Mouse (Mus musculus): Measurements from ENCODE around the gene Atxn7l1.

Gene Atxn7l1

DNA sequence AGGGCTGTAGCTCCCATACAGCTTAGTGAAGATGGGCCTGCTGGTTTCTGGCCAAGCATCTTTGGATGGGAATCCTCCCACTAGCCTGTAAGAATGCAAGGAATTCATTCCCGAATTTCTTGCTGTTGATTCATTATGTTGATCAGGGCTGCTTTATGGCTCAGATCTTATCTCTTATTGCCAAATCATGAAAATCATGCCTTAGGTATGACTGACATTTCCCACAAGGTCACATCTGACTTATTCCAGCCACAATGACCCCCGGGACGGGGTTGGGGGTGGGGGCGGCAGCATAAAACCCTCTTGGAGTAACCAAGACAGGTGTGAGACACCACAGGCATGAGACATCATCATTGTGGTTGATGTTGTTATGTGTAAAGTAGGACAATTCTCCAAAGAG, 34.4 kb downstream of the Atxn7l1 start:
- intact Hi-C loops (cut with DNase I), result no loop called here

GRCm38 (mm10) chr12:33182428-33183137, 35.1 kb downstream of the Atxn7l1 start:
- intact Hi-C loops (cut with DNase I), result no loop called here

DNA sequence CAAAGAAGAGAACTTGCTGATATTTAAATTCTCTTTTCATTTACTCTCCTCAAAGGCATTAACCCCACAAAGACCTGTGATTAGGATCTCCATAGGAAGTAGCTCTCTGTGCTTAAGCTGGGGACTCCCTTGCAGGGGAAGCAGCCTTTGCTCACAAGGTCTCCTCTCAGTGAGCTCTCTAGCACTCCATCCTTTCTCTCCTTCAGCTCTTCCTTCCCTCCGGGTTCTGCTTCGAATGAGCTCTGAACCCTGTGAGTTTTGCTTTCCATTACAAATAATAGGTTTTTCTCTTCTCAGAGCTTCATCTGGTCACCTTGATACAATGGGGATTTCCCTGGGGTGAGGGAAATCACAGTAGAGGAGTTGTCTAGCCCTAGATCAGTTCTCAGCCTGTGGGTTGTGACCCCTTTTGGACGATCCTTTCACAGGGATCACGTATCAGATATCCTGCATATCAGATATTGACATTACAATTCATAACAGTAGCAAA, 35.7 kb downstream of the Atxn7l1 start:
- intact Hi-C loops (cut with DNase I), result no loop called here

- intact Hi-C loops (cut with DNase I), result no loop called here
Measured at GRCm38 (mm10) chr12:33184137-33184536, 36.6 kb downstream of the Atxn7l1 start.

GRCm38 (mm10) chr12:33185046-33185445, 37.6 kb downstream of the Atxn7l1 start:
- intact Hi-C loops (cut with DNase I), result no loop called here

DNA sequence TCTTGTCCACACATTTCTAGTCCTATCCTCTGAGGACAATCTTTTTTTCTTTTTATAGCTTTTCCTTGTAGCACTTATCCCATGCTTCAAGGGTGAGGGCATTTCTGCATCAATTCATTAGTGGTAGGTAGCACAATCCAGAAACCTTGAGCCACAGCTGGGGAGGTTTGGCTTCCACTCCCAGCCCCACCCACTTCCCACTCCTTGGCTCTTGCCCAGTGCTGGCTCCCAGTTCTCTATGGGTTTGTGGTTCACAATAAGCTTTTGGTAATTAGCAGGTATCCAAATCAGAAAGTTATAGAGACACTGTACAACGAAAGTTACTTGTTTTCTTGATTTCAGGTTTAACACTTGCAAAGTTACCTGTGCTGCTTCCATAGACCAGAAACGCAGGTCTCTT, 38.8 kb downstream of the Atxn7l1 start:
- intact Hi-C loops (cut with DNase I), result no loop called here

- intact Hi-C loops (cut with DNase I), result no loop called here
Measured at GRCm38 (mm10) chr12:33190133-33190532, 42.6 kb downstream of the Atxn7l1 start.

DNA sequence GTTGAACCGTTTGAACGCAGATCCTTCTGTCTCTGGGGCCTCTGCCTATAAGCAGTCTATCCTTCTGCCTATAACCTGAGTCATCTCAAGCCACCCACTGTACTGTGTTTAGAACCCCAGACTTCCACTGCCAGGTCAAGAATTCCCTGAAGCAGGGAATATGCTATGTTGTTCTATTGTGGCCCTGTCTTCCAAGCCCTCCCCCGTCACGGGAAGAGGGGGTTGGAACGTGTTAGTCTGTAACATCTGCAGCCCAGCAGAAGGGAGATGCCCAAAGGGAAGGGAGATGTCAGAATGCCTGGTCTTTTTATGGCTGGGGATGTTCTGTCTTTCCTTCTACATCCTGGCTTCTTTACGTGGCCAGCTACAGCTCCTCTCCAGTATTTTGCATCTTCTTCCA, 43.1 kb downstream of the Atxn7l1 start:
- intact Hi-C loops (cut with DNase I), result no loop called here

- intact Hi-C loops (cut with DNase I), result no loop called here
Measured at GRCm38 (mm10) chr12:33193408-33193901, 46.0 kb downstream of the Atxn7l1 start.

- intact Hi-C loops (cut with DNase I), result no loop called here
Measured at GRCm38 (mm10) chr12:33195175-33195574, 47.7 kb downstream of the Atxn7l1 start.

GRCm38 (mm10) chr12:33197287-33197686, 49.8 kb downstream of the Atxn7l1 start:
- intact Hi-C loops (cut with DNase I), result no loop called here

GRCm38 (mm10) chr12:33197746-33198145, 50.3 kb downstream of the Atxn7l1 start:
- intact Hi-C loops (cut with DNase I), result no loop called here

- intact Hi-C loops (cut with DNase I), result no loop called here
Measured at GRCm38 (mm10) chr12:33201068-33201467, 53.6 kb downstream of the Atxn7l1 start.

DNA sequence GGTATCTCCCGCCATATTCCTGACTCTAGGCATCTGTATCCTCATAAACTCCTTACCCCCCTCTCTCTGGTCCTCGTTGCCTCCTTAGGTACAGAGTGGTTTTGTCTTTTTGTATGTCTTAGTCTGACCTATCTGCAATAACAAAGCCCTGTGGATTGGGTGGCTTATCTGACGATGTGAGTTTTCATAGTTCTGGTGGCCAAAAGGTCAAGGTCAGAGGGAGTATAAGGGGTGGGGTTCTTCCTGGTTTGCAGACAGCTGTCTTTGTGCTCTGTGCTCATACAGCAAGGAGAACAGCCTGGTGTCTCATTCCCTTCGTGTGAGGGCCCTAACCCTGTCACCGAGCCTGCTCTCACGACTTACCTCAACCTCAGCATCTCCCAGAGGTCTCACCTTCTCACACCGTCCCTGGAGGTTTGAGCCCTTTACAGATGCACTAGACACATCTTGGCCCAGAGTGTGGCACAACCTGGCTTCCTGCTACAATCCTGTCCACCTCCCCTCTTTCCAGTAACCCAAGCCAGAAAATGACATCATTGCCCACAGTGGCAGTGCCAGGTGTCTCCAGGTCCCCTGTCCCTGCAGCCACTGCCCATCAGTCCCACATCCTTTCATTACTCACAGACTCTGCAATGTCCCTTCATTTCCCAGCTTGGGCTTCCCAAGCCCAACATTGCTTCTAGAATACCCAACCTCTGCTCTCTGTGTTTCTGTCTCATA, 54.2 kb downstream of the Atxn7l1 start:
- intact Hi-C loops (cut with DNase I), result no loop called here

DNA sequence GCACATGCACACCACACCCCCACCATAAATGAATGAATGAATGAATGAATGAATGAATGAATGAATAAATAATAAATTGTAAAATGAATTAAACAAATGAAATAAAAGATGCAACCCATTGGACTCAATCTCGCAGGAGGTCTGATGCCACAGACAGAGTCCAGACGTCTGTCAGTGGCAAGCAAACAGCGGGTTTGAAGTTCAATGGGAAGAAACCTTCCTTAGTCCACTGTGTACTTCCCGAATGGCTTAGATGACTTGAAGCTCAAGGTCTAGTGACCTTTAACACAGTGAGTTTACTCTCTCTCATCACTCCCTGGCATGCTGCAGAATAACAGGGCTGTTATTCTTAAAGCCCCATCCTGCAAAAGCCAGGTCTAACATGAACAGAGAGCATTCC, 57.8 kb downstream of the Atxn7l1 start:
- intact Hi-C loops (cut with DNase I), result no loop called here

- intact Hi-C loops (cut with DNase I), result no loop called here
Measured at GRCm38 (mm10) chr12:33206300-33206699, 58.8 kb downstream of the Atxn7l1 start.

GRCm38 (mm10) chr12:33210856-33211255, 63.4 kb downstream of the Atxn7l1 start:
- intact Hi-C loops (cut with DNase I), result no loop called here

DNA sequence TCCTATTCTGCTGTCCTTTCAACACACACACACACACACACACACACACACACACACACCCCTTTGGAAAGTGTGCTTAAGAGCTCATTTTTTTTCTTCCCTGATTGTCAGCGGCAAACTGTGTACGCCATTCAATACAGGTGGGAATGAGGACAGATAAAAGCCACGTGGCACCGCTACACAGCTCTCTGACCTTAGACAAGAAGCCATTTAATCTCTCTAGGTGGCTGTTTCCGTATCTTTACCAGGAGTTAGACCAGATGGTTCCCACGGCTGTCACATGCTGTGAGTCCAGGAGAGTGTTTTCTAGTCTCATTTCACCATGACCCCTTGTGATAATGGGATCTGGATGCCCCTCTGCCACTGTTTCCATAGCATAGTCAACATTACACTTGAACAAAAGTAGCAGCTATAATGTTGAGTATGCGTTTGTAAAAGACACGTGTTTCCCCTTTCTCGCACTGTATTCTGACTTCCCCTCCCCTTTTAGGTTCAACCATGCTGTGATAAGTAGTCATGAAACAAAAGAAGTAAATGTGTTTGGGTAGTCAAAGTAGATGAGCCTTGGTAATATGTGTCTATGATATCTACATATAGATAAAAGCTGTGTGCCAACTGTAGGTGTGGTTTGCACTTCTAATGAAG, 70.8 kb downstream of the Atxn7l1 start:
- intact Hi-C loops (cut with DNase I), result no loop called here

GRCm38 (mm10) chr12:33219436-33219835, 71.9 kb downstream of the Atxn7l1 start:
- intact Hi-C loops (cut with DNase I), result no loop called here

- intact Hi-C loops (cut with DNase I), result no loop called here
Measured at GRCm38 (mm10) chr12:33220081-33220480, 72.6 kb downstream of the Atxn7l1 start.

- intact Hi-C loops (cut with DNase I), result no loop called here
Measured at GRCm38 (mm10) chr12:33220509-33221051, 73.1 kb downstream of the Atxn7l1 start.

- intact Hi-C loops (cut with DNase I), result no loop called here
Measured at GRCm38 (mm10) chr12:33222187-33222586, 74.7 kb downstream of the Atxn7l1 start.
